Mouse (Mus musculus) myocyte (in vitro differentiated cells): Measurements from ENCODE around the gene Dtx2.
A peak's percentile ranks its signal among the peaks of the same experiment; 100 is the strongest.

ENCODE experiments used
- MYOD1 ChIP-seq, 3 experiments: IDR thresholded peaks; one replicate each; pipeline ENCODE4 v1.6.1; 2011; ENCODE audit warnings: control low read depth in 2 of 3, low read depth in 2 of 3, mild to moderate bottlenecking in 2 of 3, moderate library complexity in 1 of 3; ENCODE audit not compliant: insufficient read length in 2 of 3, control insufficient read depth in 1 of 3
- MYOG ChIP-seq, 3 experiments: IDR thresholded peaks; one replicate each; pipeline ENCODE4 v1.6.1; 2011; ENCODE audit warnings: control low read depth in 2 of 3, low read depth in 2 of 3, mild to moderate bottlenecking in 2 of 3; ENCODE audit not compliant: insufficient read length in 2 of 3, control insufficient read depth in 1 of 3, insufficient read depth in 1 of 3
- POLR2A ChIP-seq: IDR thresholded peaks from one replicate; pipeline ENCODE4 v1.6.1; 2011; ENCODE audit warnings: low read depth, mild to moderate bottlenecking, control low read depth, moderate library complexity; ENCODE audit not compliant: insufficient read length

- TF ChIP-seq POLR2A (peak; percentile 20), MYOD1 (IDR thresholded peaks at IDR 0.05; ENCODE audit: control insufficient read depth in 1 of 3, insufficient read length in 2 of 3, low read depth in 2 of 3) (peak in 2 of 3 experiments; percentile 2 to 20), MYOG (IDR thresholded peaks at IDR 0.05; ENCODE audit: control insufficient read depth in 1 of 3, insufficient read depth in 1 of 3, insufficient read length in 2 of 3, low read depth in 2 of 3) (no peak)
Measured at GRCm38 (mm10) chr5:135945916-135946408, 48.6 kb upstream of the Dtx2 start.
